Mouse (Mus musculus): ENCODE measurements around the gene Gpx8. TPM values are rescaled to one million over a fixed set of nuclear protein-coding genes. Genes with fewer than 3 reads are reported as not detected.

Gpx8 gene
- total RNA-seq (2021), result 1 to 10 TPM; 9.6 to 9.8 TPM

- DNase-seq (ENCODE audit: low spot score in 2 of 2), result peak; percentile 52 to 72
- intact Hi-C loops (cut with DNase I), result loop anchor here (10.0 kb wide), 1 partner anchor 568 kb away; the partner anchor contains the start of gene Snx18
Measured at GRCm38 (mm10) chr13:113046211-113046883, at the start of gene Gpx8. Gpx8 (minus strand) TSS chr13:113046410.

- intact Hi-C loops (cut with DNase I), result no loop called here
- no peak for DNase-seq (ENCODE audit: low spot score in 2 of 2)
Measured at GRCm38 (mm10) chr13:113094618-113095017, 48.4 kb upstream of the Gpx8 start.

DNA sequence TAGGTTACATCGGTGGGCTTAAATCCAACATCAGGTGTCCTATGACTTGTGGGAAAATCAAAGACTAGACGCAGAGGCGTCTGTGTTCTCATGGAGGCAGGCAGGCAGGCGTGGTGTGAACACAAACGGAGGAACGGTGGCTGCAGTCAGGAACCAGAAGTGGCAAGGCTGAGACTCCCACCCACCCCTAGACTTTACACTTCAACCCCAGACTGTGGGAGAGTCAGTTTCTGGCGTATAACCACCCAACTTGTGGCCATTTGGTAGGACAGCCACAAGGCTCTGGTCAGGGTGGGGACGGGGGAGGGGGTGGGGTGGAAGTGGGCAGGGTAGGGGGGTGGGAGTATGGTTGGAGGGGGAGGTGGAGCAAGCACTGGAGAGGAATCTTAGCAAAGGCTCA is 44.3 kb upstream of the Gpx8 start:
- intact Hi-C loops (cut with DNase I), result no loop called here
- no peak for DNase-seq (ENCODE audit: low spot score in 2 of 2)

GRCm38 (mm10) chr13:113087226-113088017 is 41.2 kb upstream of the Gpx8 start:
- intact Hi-C loops (cut with DNase I), result no loop called here

DNA sequence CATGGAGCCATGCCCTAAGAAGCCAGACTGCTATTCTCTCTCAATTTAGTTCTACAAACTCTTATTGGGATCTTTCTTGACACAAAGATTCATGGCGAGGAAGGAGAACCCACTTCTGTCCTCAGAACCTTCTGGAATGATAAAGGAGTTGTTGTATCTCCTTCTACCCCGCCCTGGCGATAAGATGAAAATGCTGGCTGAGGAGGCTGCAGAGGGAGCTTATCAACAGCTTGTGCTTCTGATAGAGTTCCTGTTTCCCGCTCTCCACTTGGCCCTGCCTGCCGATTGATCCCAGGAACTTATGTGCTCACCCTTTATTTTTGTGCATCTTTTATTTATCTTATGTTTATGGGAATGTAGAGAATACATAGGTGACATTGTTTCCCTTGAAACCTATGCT is 38.5 kb upstream of the Gpx8 start:
- intact Hi-C loops (cut with DNase I), result no loop called here
- DNase-seq (ENCODE audit: low spot score in 2 of 2), result no peak

More at GRCm38 (mm10) chr13:113087226-113088017, 41.2 kb upstream of the Gpx8 start:
- DNase-seq (ENCODE audit: low spot score in 2 of 2), result no peak

DNA sequence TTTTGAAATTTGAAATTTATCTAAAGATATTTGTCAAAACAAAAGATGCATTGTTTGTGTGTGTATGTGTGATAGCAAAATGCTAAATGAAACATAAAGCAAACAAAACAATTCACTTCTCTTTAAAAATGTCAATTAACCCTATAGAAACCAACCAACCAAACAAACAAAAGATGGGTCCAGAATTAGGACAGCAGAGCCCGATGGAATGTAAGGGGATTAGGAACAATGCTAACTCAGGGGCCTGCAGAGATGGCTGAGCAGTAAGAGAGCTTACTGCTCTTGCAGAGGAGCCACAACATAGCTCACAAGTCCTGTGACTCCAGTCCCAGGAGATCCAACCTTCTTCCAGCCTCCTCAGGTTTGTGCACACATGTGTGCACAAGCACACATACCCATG is 35.9 kb upstream of the Gpx8 start:
- no peak for DNase-seq (ENCODE audit: low spot score in 2 of 2)
- intact Hi-C loops (cut with DNase I), result no loop called here

DNA sequence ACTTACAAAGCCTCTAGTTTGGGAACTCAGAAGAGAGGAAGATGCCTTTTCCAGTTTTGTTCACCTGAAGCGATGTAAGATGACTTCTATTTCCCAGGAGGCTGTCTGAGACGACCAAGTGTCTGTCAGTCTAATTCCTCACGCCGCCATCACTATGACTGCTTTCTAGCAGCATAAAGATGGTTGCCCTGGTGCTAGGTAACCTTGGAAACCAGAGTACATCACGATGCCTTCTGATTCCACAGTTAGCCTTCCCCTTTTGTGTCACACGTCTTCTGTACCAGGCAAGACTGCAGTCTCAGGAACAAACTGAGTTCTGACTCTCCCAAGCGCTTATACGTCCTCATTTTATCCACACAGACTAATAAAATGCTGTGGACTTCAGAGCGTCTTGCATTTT is 32.8 kb upstream of the Gpx8 start:
- intact Hi-C loops (cut with DNase I), result no loop called here
- no peak for DNase-seq (ENCODE audit: low spot score in 2 of 2)

GRCm38 (mm10) chr13:113064542-113064941 is 18.3 kb upstream of the Gpx8 start:
- DNase-seq (ENCODE audit: low spot score in 2 of 2), result no peak
- intact Hi-C loops (cut with DNase I), result no loop called here

DNA sequence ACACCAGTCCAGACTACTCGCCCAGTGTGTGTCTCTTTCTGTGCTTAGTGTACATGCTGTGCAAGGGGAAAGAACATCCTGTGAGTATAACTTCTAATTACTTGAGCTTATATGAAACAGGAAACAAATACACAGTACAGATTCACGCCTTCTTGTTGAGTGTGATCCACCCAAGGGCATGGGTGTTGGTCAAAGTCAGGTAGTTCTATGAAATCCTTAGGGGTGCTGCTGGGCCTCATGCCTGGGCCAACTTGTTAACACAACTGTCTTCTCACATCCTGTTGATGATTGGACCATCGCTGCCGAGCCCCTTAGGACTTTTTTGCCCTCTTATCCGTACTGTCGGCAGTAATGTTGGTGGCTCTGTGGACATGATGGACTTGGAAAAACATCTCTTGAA is 15.5 kb upstream of the Gpx8 start:
- intact Hi-C loops (cut with DNase I), result no loop called here
- no peak for DNase-seq (ENCODE audit: low spot score in 2 of 2)

- DNase-seq (ENCODE audit: low spot score in 2 of 2), result no peak
- intact Hi-C loops (cut with DNase I), result loop anchor here (2.0 kb wide), 1 partner anchor 83 kb away; no protein-coding TSS in a partner anchor
Measured at GRCm38 (mm10) chr13:113055826-113056225, 9.6 kb upstream of the Gpx8 start.

DNA sequence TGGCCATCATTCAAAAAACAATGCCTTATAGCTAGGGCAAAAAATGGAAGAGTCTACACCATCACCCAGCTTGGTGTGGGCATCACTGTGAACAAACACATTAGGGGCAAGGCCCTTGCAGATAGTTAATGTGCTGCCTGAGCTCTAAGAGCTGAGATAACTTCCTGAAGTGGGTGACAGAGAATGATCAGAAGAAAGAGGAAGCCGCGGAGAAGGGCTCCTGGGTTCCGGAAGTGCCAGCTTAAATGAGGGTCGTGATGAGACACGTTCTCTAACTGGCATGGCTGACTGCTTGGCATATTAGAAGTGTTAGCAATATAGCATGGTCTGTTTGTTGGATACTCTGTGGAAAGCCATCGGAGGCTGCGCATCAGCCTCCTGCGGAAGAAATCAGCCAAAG is 8.0 kb upstream of the Gpx8 start:
- DNase-seq (ENCODE audit: low spot score in 2 of 2), result no peak
- intact Hi-C loops (cut with DNase I), result loop anchor here (2.0 kb wide), 1 partner anchor 85 kb away; no protein-coding TSS in a partner anchor

- DNase-seq (ENCODE audit: low spot score in 2 of 2), result no peak
- intact Hi-C loops (cut with DNase I), result loop anchor here (10.0 kb wide), 1 partner anchor 567 kb away; the partner anchor contains the start of gene Snx18
Measured at GRCm38 (mm10) chr13:113047647-113048046, 1.4 kb upstream of the Gpx8 start.

- DNase-seq (ENCODE audit: low spot score in 2 of 2), result no peak
- intact Hi-C loops (cut with DNase I), result loop anchor here (10.0 kb wide), 1 partner anchor 568 kb away; the partner anchor contains the start of gene Snx18
Measured at GRCm38 (mm10) chr13:113047018-113047417, 808 bp upstream of the Gpx8 start.

DNA sequence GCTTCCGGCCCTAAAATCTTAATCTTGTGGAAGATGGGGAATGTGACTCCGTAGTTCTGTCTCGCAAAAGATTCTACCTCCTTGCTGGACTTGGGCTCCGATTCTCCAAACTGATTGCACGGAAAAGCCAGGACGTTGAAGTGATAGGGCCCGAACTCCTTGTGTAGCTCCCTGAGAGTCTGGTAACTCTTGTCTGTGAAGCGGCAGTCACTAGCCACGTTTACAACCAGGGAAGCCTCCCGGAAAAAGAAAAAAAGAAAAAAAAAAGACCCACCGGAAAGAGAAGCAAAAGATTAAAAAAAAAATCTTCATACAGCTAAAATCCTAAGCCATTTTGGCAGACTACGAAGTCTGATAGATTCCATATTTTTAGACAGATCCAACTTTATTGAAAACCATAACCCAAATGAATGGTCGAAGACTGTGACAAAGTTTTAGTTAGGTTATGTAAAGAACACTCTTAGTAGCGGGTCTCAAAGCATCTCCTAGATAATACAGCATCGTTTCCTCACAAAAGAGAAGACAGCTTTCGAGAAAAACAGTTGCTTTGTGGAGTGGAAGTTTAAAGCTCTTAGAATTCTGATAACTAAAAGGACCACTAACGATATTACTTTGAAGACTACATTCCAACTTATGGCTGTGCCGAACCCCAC is 626 bp downstream of the Gpx8 start:
- no peak for DNase-seq (ENCODE audit: low spot score in 2 of 2)

GRCm38 (mm10) chr13:113044876-113045275 is 1.3 kb downstream of the Gpx8 start:
- DNase-seq (ENCODE audit: low spot score in 2 of 2), result no peak
- intact Hi-C loops (cut with DNase I), result loop anchor here (1.0 to 10.0 kb wide), 2 partner anchors 221 to 570 kb away; partner anchors contain the start of gene Snx18

More for the DNA sequence above, 626 bp downstream of the Gpx8 start:
- intact Hi-C loops (cut with DNase I), result loop anchor here (1.0 to 10.0 kb wide), 2 partner anchors 221 to 569 kb away; partner anchors contain the start of gene Snx18

DNA sequence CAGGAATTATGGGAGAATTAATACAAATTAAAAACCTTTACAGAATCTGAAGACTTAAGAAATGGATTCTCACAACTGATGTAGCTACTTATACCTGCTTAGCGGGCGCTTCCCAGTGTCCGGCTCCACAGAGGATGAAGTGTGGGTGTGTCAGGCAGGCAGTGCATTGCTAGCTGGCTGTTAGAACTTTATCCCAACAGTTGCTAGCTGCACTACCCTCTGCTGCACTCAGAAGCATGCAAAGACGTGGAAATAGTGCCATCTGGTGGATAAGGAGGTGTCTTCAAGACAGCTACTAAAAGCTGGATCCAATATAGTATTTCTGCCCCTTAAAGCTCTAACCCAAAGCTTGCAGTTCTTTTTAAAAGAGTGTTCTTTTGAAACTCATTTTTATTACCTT is 10.4 kb downstream of the Gpx8 start:
- intact Hi-C loops (cut with DNase I), result loop anchor here (2.0 to 5.0 kb wide), 3 partner anchors 47 to 364 kb away; partner anchors contain the start of genes Dhx29 and Mtrex
- DNase-seq (ENCODE audit: low spot score in 2 of 2), result peak; percentile 81 to 91

GRCm38 (mm10) chr13:113034950-113035421 is 11.2 kb downstream of the Gpx8 start, which contains the start of gene Cdc20b:
Cdc20b (plus strand) TSS chr13:113035111.
- intact Hi-C loops (cut with DNase I), result loop anchor here (2.0 to 5.0 kb wide), 4 partner anchors 46 to 363 kb away; partner anchors contain the start of genes Dhx29 and Mtrex
- DNase-seq (ENCODE audit: low spot score in 2 of 2), result peak; percentile 24 to 39

GRCm38 (mm10) chr13:113034271-113034886 is 11.8 kb downstream of the Gpx8 start:
- intact Hi-C loops (cut with DNase I), result loop anchor here (2.0 to 5.0 kb wide), 2 partner anchors 46 to 87 kb away; no protein-coding TSS in a partner anchor
- DNase-seq (ENCODE audit: low spot score in 2 of 2), result no peak

GRCm38 (mm10) chr13:113032831-113033230 is 13.4 kb downstream of the Gpx8 start:
- intact Hi-C loops (cut with DNase I), result loop anchor here (5.0 kb wide), 1 partner anchor 86 kb away; no protein-coding TSS in a partner anchor
- DNase-seq (ENCODE audit: low spot score in 2 of 2), result no peak

All from left cerebral cortex, postnatal 25 days (tissue).